Mouse (Mus musculus): ENCODE results near the gene Eif4g3. TPM values are rescaled to one million over a fixed set of nuclear protein-coding genes. Genes with fewer than 3 reads are reported as not detected.

Gene Eif4g3
- polyA plus RNA-seq, 1 experiment from 2014 or later: 43.9 TPM

DNA sequence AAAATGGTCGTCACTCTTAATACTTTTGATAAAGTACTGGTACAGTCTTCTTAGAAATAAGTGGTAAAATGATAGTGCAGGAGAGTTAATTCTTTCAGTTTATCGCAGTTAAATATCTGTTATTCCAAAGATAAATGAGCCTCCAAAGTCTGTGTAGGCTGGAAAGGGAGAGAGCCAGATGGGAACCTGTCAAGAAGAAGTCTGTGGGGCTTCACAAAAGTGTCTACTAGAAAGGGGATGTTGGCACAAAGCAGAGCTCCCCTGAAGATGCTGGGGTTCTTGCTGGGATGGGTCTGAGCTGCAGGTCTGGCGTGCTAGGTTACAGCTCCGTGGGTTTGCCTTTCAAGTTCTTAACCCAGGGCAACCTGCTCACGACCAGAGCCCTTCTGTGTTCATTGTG lies 199.7 kb downstream of the Eif4g3 start:
- Histone ChIP-seq H3K27ac (no peak overlapping the region), H3K27me3 (no peaks in the 10 kb centered on the region), H3K4me2 (no peak overlapping the region), H3K4me3 (no peak overlapping the region), H3K9ac (no peak overlapping the region), H3K9me3 (replicated peaks) (no peaks in the 10 kb centered on the region), H3K4me1 (no peaks in the 10 kb centered on the region), H3K36me3 (ENCODE audit: poor library complexity, severe bottlenecking) (peaks cover 93% of the 10 kb centered on the region)
- WGBS: 87% methylated on average over 5 of the region's 5 CpGs
- ATAC-seq: no peak

DNA sequence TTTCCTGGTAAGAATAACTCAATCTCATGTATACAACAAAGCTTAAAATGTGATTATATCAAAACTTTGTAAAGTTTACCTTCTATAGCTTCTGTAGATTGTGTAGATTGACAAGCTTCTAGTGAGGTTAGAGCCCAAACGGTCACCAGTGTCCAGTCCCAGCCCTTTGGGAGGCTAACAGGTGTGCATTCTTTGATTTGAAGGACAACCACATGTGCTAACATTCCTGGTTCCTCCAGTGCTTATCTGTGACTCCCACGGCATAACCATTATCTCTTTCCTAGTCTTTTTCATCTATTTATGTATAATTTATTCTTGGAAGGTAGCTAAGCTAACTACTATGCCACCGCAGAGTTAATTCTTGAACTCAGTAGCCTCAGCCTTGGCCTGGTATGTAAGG lies 207.9 kb downstream of the Eif4g3 start:
- H3K27ac ChIP-seq: no peak overlapping the region
- 95% methylated on average over 3 of the region's 3 CpGs for WGBS
- H3K9me3 ChIP-seq (replicated peaks): no peaks in the 10 kb centered on the region
- H3K9ac ChIP-seq: no peak overlapping the region
- H3K4me1 ChIP-seq: no peaks in the 10 kb centered on the region
- H3K36me3 ChIP-seq (ENCODE audit: poor library complexity, severe bottlenecking): peaks cover 96% of the 10 kb centered on the region
- H3K4me2 ChIP-seq: no peak overlapping the region
- ATAC-seq: no peak
- H3K27me3 ChIP-seq: no peaks in the 10 kb centered on the region
- no peak overlapping the region for H3K4me3 ChIP-seq

DNA sequence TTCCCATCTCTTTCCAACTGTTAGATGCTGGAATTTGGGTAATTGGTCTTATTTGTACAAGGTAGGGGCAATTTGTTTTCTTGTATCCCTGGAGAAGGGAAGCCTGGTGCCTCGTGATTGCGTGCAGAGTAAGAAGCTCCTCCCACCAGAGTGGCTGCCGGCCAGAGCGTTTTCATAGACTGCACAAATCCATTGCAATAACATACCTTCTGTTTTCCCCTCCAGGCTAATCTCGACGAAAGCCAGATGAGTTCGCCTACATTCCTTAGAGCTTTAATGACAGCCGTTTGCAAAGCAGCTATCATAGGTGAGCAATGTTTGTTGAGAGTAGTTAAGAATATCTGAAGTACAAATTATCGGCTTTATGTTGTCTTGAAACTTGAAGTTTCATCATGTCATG lies 208.9 kb downstream of the Eif4g3 start:
- WGBS: 88% methylated on average over 9 of the region's 9 CpGs
- Histone ChIP-seq H3K27ac (no peak overlapping the region), H3K4me2 (no peak overlapping the region), H3K4me1 (no peaks in the 10 kb centered on the region), H3K27me3 (no peaks in the 10 kb centered on the region), H3K9ac (no peak overlapping the region), H3K4me3 (no peak overlapping the region), H3K36me3 (ENCODE audit: poor library complexity, severe bottlenecking) (peaks cover 94% of the 10 kb centered on the region), H3K9me3 (replicated peaks) (no peaks in the 10 kb centered on the region)
- no peak for ATAC-seq

DNA sequence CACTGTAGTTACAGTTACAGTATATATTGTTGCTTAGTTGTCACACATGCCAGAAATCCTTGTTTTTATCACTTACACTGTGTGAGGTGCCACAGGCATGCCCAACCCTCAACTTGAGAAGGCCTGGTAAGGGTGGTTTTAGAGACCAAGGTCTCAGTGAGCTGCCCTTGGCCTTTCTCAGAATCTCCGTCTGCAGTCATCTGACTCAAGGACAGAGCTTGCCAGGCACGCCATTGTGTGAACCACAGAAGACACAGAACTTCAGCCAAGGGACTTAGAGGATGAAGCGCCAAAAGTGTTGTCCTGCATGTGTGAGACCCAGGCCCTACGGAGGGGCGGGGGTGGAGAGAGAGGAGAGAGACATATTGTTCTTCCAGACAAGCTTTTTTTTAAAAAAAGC lies 217.3 kb downstream of the Eif4g3 start:
- H3K36me3 ChIP-seq (ENCODE audit: poor library complexity, severe bottlenecking): peaks cover 49% of the 10 kb centered on the region
- no peak overlapping the region for H3K9ac ChIP-seq
- no peak overlapping the region for H3K4me3 ChIP-seq
- ATAC-seq: no peak
- no peaks in the 10 kb centered on the region for H3K9me3 ChIP-seq (replicated peaks)
- no peaks in the 10 kb centered on the region for H3K4me1 ChIP-seq
- no peak overlapping the region for H3K27ac ChIP-seq
- 89% methylated on average over 5 of the region's 5 CpGs for WGBS
- H3K4me2 ChIP-seq: no peak overlapping the region
- H3K27me3 ChIP-seq: no peaks in the 10 kb centered on the region

DNA sequence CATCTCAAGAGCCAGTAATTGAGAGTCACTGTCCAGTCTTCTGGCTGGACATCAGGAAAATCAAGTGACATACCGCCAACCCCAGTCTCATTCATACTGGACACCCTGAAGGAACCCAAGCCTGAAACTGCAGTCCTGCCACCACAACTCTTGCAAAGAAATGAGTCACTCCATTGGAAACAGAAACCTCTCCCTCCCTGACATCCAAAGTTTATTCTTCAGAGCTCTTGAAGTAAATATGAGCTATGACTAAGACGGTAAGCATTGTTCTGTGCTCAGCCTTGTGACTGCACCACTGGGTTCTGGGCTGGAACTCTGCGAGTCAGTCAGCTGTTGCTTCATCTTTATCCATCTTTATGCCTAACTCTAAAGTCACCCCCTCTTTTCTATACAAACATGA lies 221.0 kb downstream of the Eif4g3 start:
- peaks cover 14% of the 10 kb centered on the region for H3K36me3 ChIP-seq (ENCODE audit: poor library complexity, severe bottlenecking)
- peaks cover 22% of the 10 kb centered on the region for H3K4me1 ChIP-seq
- no peak overlapping the region for H3K9ac ChIP-seq
- WGBS: 86% methylated on average over 3 of the region's 3 CpGs
- no peak for ATAC-seq
- H3K9me3 ChIP-seq (replicated peaks): no peaks in the 10 kb centered on the region
- H3K4me3 ChIP-seq: no peak overlapping the region
- no peak overlapping the region for H3K4me2 ChIP-seq
- H3K27me3 ChIP-seq: no peaks in the 10 kb centered on the region
- H3K27ac ChIP-seq: no peak overlapping the region

DNA sequence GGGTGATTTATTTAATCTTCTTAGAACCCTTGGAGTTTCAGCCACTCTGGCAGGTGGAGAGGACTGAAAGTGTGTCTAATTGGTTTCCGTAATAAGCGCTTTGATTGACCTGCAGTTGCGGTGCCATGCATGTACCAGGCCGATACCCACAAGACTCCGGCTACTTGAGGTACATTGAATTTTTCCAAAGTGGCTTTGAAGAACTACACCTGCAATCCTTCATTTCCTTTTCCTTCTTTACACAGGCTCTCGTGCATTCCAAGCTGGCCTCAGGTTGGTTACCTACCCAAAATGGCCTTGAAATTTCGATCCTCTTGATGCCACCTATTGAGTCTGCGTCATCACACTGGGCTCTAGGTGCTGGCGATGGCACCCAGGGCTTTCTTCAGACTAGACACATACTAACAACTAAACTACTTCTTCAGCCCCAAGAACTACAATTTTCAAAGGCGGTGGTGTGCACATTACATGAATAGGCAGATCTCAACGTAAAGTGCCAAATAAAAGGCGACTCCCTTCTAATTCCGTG lies 222.9 kb downstream of the Eif4g3 start:
- Histone ChIP-seq H3K9me3 (replicated peaks) (no peaks in the 10 kb centered on the region), H3K36me3 (ENCODE audit: poor library complexity, severe bottlenecking) (no peaks in the 10 kb centered on the region), H3K4me3 (peak overlapping the region; percentile 99), H3K4me1 (peaks cover 39% of the 10 kb centered on the region), H3K4me2 (peak overlapping the region; percentile 78), H3K27ac (peak overlapping the region; percentile 99), H3K27me3 (no peaks in the 10 kb centered on the region), H3K9ac (peak overlapping the region; percentile 99)
- WGBS: 46% methylated on average over 13 of the region's 13 CpGs
- ATAC-seq: no peak

DNA sequence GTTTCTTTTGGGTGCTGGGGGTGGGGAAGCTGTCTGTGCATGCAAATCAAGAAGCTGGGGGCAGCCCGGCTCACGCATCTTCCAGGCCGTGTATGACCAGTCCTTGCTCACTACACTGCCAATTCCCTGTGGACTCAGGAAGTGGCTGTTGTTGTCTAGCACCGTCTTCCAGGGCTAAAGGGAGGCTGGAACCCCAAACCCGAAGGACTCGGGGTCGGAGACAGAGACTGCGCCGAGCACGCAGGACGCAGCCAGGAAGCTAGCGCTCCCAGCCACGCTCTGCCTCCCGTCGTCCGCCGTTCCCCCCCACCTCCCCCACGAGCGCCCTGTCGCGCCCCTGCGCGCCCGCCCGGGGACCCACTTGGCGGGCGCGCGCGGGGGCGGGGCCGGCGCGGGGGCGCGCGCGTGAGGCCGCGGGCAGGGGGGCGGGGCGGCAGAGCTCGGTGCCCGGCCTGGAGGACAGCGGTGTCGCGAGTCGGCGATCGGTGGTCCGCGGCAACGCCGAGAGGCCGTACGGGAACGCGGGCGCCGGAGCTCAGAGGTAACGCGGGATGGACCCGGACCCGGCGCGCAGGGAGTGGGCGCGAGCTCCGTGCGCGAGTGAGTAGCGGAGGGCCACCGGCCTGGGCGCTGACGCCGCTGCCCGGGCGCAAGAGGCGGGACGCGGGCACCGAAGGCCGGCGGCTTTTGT lies 223.5 kb downstream of the Eif4g3 start, which contains the start of gene Hp1bp3:
TSS of gene Hp1bp3 (plus strand) at position 97 of the 691 bp plus-strand sequence.
- Histone ChIP-seq H3K4me2 (peak within 1 kb of the TSS; percentile 89), H3K4me3 (peak within 1 kb of the TSS; percentile 99), H3K27me3 (no peaks in the 10 kb centered on the region), H3K9me3 (replicated peaks) (no peaks in the 10 kb centered on the region), H3K9ac (peak within 1 kb of the TSS; percentile 99), H3K36me3 (ENCODE audit: poor library complexity, severe bottlenecking) (no peaks in the 10 kb centered on the region), H3K4me1 (peaks cover 40% of the 10 kb centered on the region), H3K27ac (peak within 1 kb of the TSS; percentile 99)
- WGBS: under 1% methylated on average over 60 of the region's 84 CpGs
- peak; percentile 75 for ATAC-seq

DNA sequence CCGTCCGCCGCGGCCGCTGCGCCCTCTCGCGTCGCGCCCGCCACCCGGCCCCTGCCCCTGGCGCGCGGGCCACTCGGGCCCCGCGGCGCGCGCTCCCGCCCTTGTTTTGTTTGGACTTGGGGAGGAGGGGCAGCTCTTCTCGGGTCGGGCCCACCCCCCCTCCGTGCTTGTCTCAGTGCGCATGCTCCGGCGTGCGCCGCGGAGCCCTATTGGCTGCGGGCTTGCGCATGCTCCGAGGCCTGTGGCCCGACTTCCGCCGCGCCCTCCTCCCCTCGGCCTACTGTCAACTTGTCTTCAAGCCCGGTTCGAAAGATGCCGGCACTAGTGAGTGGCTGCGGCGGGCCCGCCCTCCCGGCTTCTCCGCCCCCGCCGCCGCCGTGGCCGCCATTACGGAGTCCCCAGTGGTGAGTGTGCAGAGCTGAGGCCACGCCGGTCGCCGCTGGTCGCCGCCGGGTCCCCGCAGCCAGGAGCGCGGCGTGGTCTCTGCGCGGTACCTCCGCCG lies 224.1 kb downstream of the Eif4g3 start:
- ATAC-seq: peak; percentile 96
- WGBS: under 1% methylated on average over 49 of the region's 68 CpGs

DNA sequence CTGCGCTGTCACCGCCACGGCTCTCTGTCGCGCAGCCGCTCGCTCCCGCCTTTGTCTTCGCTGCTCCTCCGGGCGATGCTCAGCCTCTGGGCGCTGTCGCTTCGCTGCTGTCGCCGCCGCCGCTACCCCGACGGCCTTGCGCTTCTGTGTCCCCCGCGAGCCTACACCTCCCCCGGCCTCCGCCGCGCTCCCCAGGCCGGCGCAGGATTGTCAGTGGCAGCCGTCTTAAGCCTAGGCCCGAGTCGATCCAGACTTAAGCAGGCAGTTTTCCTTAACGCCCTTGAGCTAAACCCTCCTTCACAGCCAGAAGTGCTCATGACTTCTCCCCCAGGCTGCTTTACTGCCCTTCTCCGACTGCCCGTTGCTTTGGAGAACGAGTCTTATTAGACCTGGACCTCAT lies 224.6 kb downstream of the Eif4g3 start:
- ATAC-seq: no peak; the same call in none of the 2 replicates
- under 1% methylated on average over 36 of the region's 36 CpGs for WGBS

More for the DNA sequence above, 224.1 kb downstream of the Eif4g3 start:
- peak overlapping the region; percentile 99 for H3K4me3 ChIP-seq
- peak overlapping the region; percentile 89 for H3K4me2 ChIP-seq
- H3K27ac ChIP-seq: peak overlapping the region; percentile 99
- H3K27me3 ChIP-seq: no peaks in the 10 kb centered on the region
- H3K36me3 ChIP-seq (ENCODE audit: poor library complexity, severe bottlenecking): peaks cover 1% of the 10 kb centered on the region
- H3K9ac ChIP-seq: peak overlapping the region; percentile 99
- H3K4me1 ChIP-seq: peaks cover 40% of the 10 kb centered on the region
- H3K9me3 ChIP-seq (replicated peaks): no peaks in the 10 kb centered on the region

DNA sequence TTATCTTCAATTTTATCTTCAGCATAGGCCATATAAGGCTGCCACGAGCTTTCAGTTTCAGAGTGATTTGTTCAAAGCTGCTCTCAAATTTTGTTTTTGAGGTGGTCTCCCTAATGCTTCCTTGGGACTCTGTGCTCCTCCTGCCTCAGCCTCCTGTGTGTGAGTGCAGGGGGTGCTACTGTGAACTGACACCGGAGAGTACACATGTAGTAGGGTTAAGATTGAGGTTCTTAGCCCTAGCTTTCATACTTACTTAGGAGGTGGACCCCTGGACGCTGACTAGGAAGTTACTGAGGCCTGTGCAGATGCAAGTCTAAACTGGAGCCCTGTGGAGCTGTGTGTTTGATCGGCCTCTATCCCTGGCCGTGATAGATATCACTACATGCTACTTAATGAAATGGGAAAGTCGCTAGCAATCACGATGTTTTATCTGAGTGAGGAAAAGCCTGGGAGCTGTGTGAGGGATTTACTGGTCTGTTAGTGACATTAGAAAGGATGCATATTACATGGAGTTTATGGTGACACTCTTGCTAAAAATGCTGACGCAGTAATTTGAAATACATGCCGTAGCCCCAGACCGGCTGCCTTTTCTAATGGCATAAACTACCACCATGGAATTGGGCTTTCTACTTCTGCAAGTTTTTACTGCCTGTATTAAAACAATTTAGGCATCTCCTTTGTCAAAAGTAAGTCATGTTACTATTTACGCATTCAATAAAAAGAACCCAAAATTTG lies 225.3 kb downstream of the Eif4g3 start:
- Histone ChIP-seq H3K36me3 (ENCODE audit: poor library complexity, severe bottlenecking) (peaks cover 13% of the 10 kb centered on the region), H3K4me2 (peak overlapping the region; percentile 89), H3K4me3 (peak overlapping the region; percentile 99), H3K9me3 (replicated peaks) (no peaks in the 10 kb centered on the region), H3K27me3 (no peaks in the 10 kb centered on the region), H3K4me1 (peaks cover 40% of the 10 kb centered on the region), H3K27ac (peak overlapping the region; percentile 99), H3K9ac (peak overlapping the region; percentile 99)
- no peak for ATAC-seq
- 84% methylated on average over 11 of the region's 11 CpGs for WGBS

More for the DNA sequence above, 224.6 kb downstream of the Eif4g3 start:
- Histone ChIP-seq H3K27me3 (no peaks in the 10 kb centered on the region), H3K4me2 (peak overlapping the region; percentile 89), H3K4me1 (peaks cover 40% of the 10 kb centered on the region), H3K9ac (peak overlapping the region; percentile 99), H3K27ac (peak overlapping the region; percentile 99), H3K36me3 (ENCODE audit: poor library complexity, severe bottlenecking) (peaks cover 6% of the 10 kb centered on the region), H3K9me3 (replicated peaks) (no peaks in the 10 kb centered on the region), H3K4me3 (peak overlapping the region; percentile 99)

DNA sequence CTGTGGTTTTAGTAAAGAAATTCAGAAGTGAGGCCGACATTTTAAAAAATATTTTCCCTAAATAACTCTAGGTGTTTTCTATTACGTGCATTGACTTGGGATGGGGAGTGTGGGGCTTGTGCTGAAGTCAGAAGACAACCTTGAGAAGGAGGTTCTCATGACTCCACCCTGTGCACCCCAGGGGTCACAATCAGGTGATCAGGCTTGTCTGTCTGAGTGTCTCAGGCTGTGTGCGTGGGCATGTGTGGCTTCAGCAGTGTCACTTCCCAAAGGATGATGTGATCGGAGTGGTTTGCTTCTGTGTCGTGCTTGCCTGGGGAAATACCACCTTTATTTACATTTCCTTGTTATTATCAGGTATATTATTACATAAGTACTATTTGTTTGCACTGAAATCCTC lies 226.5 kb downstream of the Eif4g3 start:
- no peak overlapping the region for H3K4me3 ChIP-seq
- peak overlapping the region; percentile 19; the same call in 1 of the 2 replicates for H3K9ac ChIP-seq
- H3K27ac ChIP-seq: no peak overlapping the region
- no peaks in the 10 kb centered on the region for H3K27me3 ChIP-seq
- peaks cover 25% of the 10 kb centered on the region for H3K36me3 ChIP-seq (ENCODE audit: poor library complexity, severe bottlenecking)
- ATAC-seq: no peak
- no peaks in the 10 kb centered on the region for H3K9me3 ChIP-seq (replicated peaks)
- H3K4me2 ChIP-seq: peak overlapping the region; percentile 89
- 92% methylated on average over 5 of the region's 5 CpGs for WGBS
- peaks cover 40% of the 10 kb centered on the region for H3K4me1 ChIP-seq

DNA sequence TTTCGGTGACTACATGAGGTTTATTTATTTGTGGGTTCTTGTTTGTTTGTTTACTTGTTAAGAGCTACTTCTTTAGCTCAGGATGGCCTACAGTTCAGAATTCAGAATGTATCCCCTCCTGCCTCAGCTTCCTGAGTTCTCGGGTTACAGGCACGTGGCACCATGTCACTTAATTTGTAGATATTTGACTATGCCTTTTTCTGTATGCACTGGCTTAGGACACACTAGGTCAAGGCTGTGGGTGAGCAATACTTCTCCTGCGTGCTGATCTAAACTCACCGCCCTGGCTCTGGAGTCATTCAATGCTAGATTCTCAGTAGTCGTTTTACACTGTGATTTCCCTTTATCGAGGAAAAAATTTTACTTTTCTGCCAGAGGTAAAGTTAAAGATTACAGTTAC lies 227.9 kb downstream of the Eif4g3 start:
- H3K27me3 ChIP-seq: no peaks in the 10 kb centered on the region
- H3K4me2 ChIP-seq: no peak overlapping the region
- H3K9me3 ChIP-seq (replicated peaks): no peaks in the 10 kb centered on the region
- H3K9ac ChIP-seq: no peak overlapping the region
- no peak overlapping the region for H3K27ac ChIP-seq
- H3K36me3 ChIP-seq (ENCODE audit: poor library complexity, severe bottlenecking): peaks cover 38% of the 10 kb centered on the region
- no peak for ATAC-seq
- no peak overlapping the region for H3K4me3 ChIP-seq
- peaks cover 34% of the 10 kb centered on the region for H3K4me1 ChIP-seq
- WGBS: 87% methylated on average over 7 of the region's 7 CpGs

Data from forebrain, embryonic 13.5 days (tissue).